Mouse (Mus musculus) heart, adult 8-10 months (tissue): ENCODE data around the gene Ggcx. TPM values are rescaled to one million over a fixed set of nuclear protein-coding genes. Genes with fewer than 3 reads are reported as not detected.

Experiments
- DNase-seq: peaks from one replicate; pipeline ENCODE4 v3.0.0; 2022; ENCODE audit warnings: low spot score
- total RNA-seq, 4 experiments: library from RNA; stranded (reverse); gene quantifications; 2 replicates each; pipeline ENCODE4 v1.2.4; 2022

The Ggcx gene
- total RNA-seq, 4 experiments from 2014 or later: 30.9 to 38.9 (median 33.8) TPM

GRCm38 (mm10) chr6:72387816-72388215 is 26.3 kb upstream of the Ggcx start:
- no peak for DNase-seq

- no peak for DNase-seq
Measured at GRCm38 (mm10) chr6:72388266-72388665, 25.8 kb upstream of the Ggcx start.

- DNase-seq: no peak
Measured at GRCm38 (mm10) chr6:72388791-72389329, 25.2 kb upstream of the Ggcx start.

GRCm38 (mm10) chr6:72389471-72389940 is 24.6 kb upstream of the Ggcx start:
- DNase-seq: no peak

GRCm38 (mm10) chr6:72389941-72390771 is 24.0 kb upstream of the Ggcx start, which contains the start of gene Vamp8:
Vamp8 (minus strand) TSS chr6:72390703.
- DNase-seq: peak; percentile 89

GRCm38 (mm10) chr6:72390795-72391521 is 23.1 kb upstream of the Ggcx start:
- peak; percentile 75 for DNase-seq

- no peak for DNase-seq
Measured at GRCm38 (mm10) chr6:72392341-72392740, 21.8 kb upstream of the Ggcx start.

- no peak for DNase-seq
Measured at GRCm38 (mm10) chr6:72396837-72397251, 17.3 kb upstream of the Ggcx start.

- DNase-seq: no peak
Measured at GRCm38 (mm10) chr6:72399967-72400366, 14.1 kb upstream of the Ggcx start.

- DNase-seq: peak; percentile 83
Measured at GRCm38 (mm10) chr6:72401875-72402274, 12.2 kb upstream of the Ggcx start.

- no peak for DNase-seq
Measured at GRCm38 (mm10) chr6:72405356-72405755, 8.8 kb upstream of the Ggcx start.

GRCm38 (mm10) chr6:72407119-72407518 is 7.0 kb upstream of the Ggcx start:
- DNase-seq: peak; percentile 73

GRCm38 (mm10) chr6:72409567-72409966 is 4.5 kb upstream of the Ggcx start:
- peak; percentile 67 for DNase-seq

- DNase-seq: no peak
Measured at GRCm38 (mm10) chr6:72410003-72410402, 4.1 kb upstream of the Ggcx start.

GRCm38 (mm10) chr6:72410518-72410917 is 3.6 kb upstream of the Ggcx start:
- no peak for DNase-seq

- no peak for DNase-seq
Measured at GRCm38 (mm10) chr6:72415181-72415580, 1.1 kb downstream of the Ggcx start.

- no peak for DNase-seq
Measured at GRCm38 (mm10) chr6:72415964-72416772, 2.1 kb downstream of the Ggcx start.

GRCm38 (mm10) chr6:72418279-72418678 is 4.2 kb downstream of the Ggcx start:
- no peak for DNase-seq

GRCm38 (mm10) chr6:72419806-72420205 is 5.7 kb downstream of the Ggcx start:
- DNase-seq: no peak

GRCm38 (mm10) chr6:72420901-72421300 is 6.8 kb downstream of the Ggcx start:
- DNase-seq: no peak

GRCm38 (mm10) chr6:72425646-72426045 is 11.5 kb downstream of the Ggcx start:
- DNase-seq: no peak
